Mouse (Mus musculus) E14TG2a.4 (cell line): ENCODE data around the gene Uba52.

Experiments
- CTCF ChIP-seq: conservative IDR thresholded peaks from 2 replicates; pipeline ENCODE4 v1.5.1; 2014; ENCODE audit warnings: low read length
- NANOG ChIP-seq: IDR thresholded peaks from 2 replicates; pipeline ENCODE4 v1.6.1; 2014; ENCODE audit warnings: borderline replicate concordance, low read length, mixed read lengths
- POU5F1 ChIP-seq: IDR thresholded peaks from 2 replicates; pipeline ENCODE4 v1.6.1; 2014; ENCODE audit warnings: low read length, borderline replicate concordance

GRCm38 (mm10) chr8:70476333-70477268 is 34.0 kb downstream of the Uba52 start, which contains the start of gene Klhl26:
- TF ChIP-seq CTCF (no peak), POU5F1 (no peak), NANOG (no peak)
